Mouse (Mus musculus) liver, adult 2 months (tissue): ENCODE results near the gene Smad3. TPM values are rescaled to one million over a fixed set of nuclear protein-coding genes. Genes with fewer than 3 reads are reported as not detected.

Experiments
- DNase-seq: peaks from one replicate; pipeline ENCODE4 v3.0.0-alpha.2; 2011; ENCODE audit warnings: low read depth, low spot score; ENCODE audit errors: extremely low read depth
- H3K27ac ChIP-seq: fragments of 200-500 bp; replicated peaks from 2 replicates; pipeline ENCODE4 v1.5.1; 2012; ENCODE audit warnings: low read depth, mild to moderate bottlenecking, control low read depth, inconsistent platforms, low read length; ENCODE audit not compliant: insufficient read depth
- H3K27me3 ChIP-seq: fragments of 200-500 bp; 2 replicates; pipeline ENCODE4 v1.6.1; 2012; ENCODE audit warnings: mild to moderate bottlenecking, moderate library complexity, low read length, inconsistent platforms; ENCODE audit not compliant: control insufficient read depth, insufficient read depth
- H3K36me3 ChIP-seq: fragments of 200-500 bp; 2 replicates; pipeline ENCODE4 v1.6.1; 2012; ENCODE audit warnings: low read length, inconsistent platforms; ENCODE audit not compliant: control insufficient read depth, insufficient read depth
- H3K4me1 ChIP-seq: fragments of 200-500 bp; 2 replicates; pipeline ENCODE4 v1.6.1; 2011; ENCODE audit warnings: low read length; ENCODE audit not compliant: control insufficient read depth, insufficient read depth
- H3K4me3 ChIP-seq: fragments of 200-500 bp; 2 replicates; pipeline ENCODE4 v1.5.1; 2011; ENCODE audit warnings: low read depth, mild to moderate bottlenecking, control low read depth, low read length, moderate library complexity; ENCODE audit not compliant: insufficient read depth
- H3K79me2 ChIP-seq: fragments of 200-500 bp; 2 replicates; pipeline ENCODE4 v1.6.1; 2012; ENCODE audit warnings: inconsistent platforms, mild to moderate bottlenecking, low read length, moderate library complexity; ENCODE audit not compliant: control insufficient read depth, insufficient read depth
- H3K9ac ChIP-seq: fragments of 200-500 bp; 2 replicates; pipeline ENCODE4 v1.6.1; 2012; ENCODE audit warnings: low read depth, mild to moderate bottlenecking, control low read depth, inconsistent platforms, low read length
- CTCF ChIP-seq: fragments of 200-500 bp; IDR thresholded peaks from 2 replicates; pipeline ENCODE4 v1.5.1; 2011; ENCODE audit warnings: low read depth, low read length, control low read depth
- POLR2A ChIP-seq: fragments of 200-500 bp; IDR thresholded peaks from 2 replicates; pipeline ENCODE4 v1.6.1; 2011; ENCODE audit warnings: low read length, control low read depth; ENCODE audit not compliant: insufficient read depth; ENCODE audit errors: extremely low read depth
- WGBS: fragments of 180-500 bp; shearing (Covaris S2); methylation state at CpG from one replicate; pipeline ENCODE4 v1.1.7; 2018; 5-methylcytosine and 5-hydroxymethylcytosine counted together
- polyA plus RNA-seq: library from polyadenylated mRNA; depleted of rRNA; stranded (reverse); fragments of >200 nt; gene quantifications from 2 replicates; pipeline ENCODE4 v1.2.3, GENCODE M21; 2012
- total RNA-seq: library from RNA; depleted of rRNA; stranded (reverse); fragments of >200 nt; gene quantifications from 2 replicates; pipeline ENCODE4 v1.2.3, GENCODE M21; 2014

The Smad3 gene
- total and polyA plus RNA-seq, 2 experiments: 5.7 to 8.9 TPM

- no peak overlapping the region for H3K4me3 ChIP-seq
- H3K27ac ChIP-seq: no peak overlapping the region
- no peak for DNase-seq
- TF ChIP-seq CTCF (no peak), POLR2A (no peak)
- no peak overlapping the region for H3K9ac ChIP-seq
- peaks cover 40% of the 10 kb centered on the region for H3K79me2 ChIP-seq
- H3K36me3 ChIP-seq: no peaks in the 10 kb centered on the region
- H3K27me3 ChIP-seq: no peaks in the 10 kb centered on the region
- no peaks in the 10 kb centered on the region for H3K4me1 ChIP-seq
- 90% methylated on average over 7 of the region's 7 CpGs for WGBS
Observed at GRCm38 (mm10) chr9:63732700-63733099, 25.1 kb downstream of the Smad3 start.

- Histone ChIP-seq H3K4me1 (no peaks in the 10 kb centered on the region; the same call in 1 of the 2 replicates), H3K27ac (no peak overlapping the region), H3K36me3 (no peaks in the 10 kb centered on the region), H3K79me2 (peaks cover 35% of the 10 kb centered on the region), H3K4me3 (no peak overlapping the region), H3K27me3 (no peaks in the 10 kb centered on the region), H3K9ac (no peak overlapping the region)
- peak; percentile 26 for DNase-seq
- TF ChIP-seq POLR2A: no peak
- no peak for TF ChIP-seq CTCF
- WGBS: 92% methylated on average over 9 of the region's 9 CpGs
Observed at GRCm38 (mm10) chr9:63731114-63731828, 26.5 kb downstream of the Smad3 start.

GRCm38 (mm10) chr9:63728969-63729368, 28.8 kb downstream of the Smad3 start:
- Histone ChIP-seq H3K9ac (no peak overlapping the region), H3K36me3 (no peaks in the 10 kb centered on the region), H3K4me1 (no peaks in the 10 kb centered on the region; the same call in none of the 2 replicates), H3K79me2 (peaks cover 23% of the 10 kb centered on the region), H3K27ac (no peak overlapping the region), H3K4me3 (no peak overlapping the region), H3K27me3 (no peaks in the 10 kb centered on the region)
- TF ChIP-seq CTCF (no peak), POLR2A (no peak)
- no peak for DNase-seq
- WGBS: 91% methylated on average over 10 of the region's 10 CpGs

DNA sequence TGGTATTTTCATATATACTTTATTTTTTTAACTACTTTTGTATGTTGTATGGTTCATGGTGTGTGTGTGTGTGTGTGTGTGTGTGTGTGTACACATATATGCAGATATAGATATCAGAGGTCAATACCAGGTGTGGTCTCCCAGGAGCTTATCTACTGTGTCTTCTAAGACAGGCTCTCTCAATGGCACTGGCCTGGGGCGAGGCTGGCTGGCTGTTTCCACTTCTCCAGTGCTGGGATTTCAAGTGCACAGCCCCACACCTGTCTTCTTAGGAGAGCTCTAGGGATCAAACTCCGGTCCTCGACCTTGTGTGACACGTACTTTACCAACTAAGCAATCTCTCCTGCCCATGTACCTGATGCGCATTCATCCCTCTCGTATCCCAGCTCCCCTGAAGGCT, 30.7 kb downstream of the Smad3 start:
- Histone ChIP-seq H3K36me3 (no peaks in the 10 kb centered on the region), H3K27ac (no peak overlapping the region), H3K79me2 (peaks cover 23% of the 10 kb centered on the region; the same call in 1 of the 2 replicates), H3K27me3 (no peaks in the 10 kb centered on the region), H3K9ac (no peak overlapping the region), H3K4me1 (no peaks in the 10 kb centered on the region; the same call in none of the 2 replicates), H3K4me3 (no peak overlapping the region)
- DNase-seq: no peak
- WGBS: 91% methylated on average over 6 of the region's 6 CpGs
- TF ChIP-seq POLR2A (no peak), CTCF (no peak)

DNA sequence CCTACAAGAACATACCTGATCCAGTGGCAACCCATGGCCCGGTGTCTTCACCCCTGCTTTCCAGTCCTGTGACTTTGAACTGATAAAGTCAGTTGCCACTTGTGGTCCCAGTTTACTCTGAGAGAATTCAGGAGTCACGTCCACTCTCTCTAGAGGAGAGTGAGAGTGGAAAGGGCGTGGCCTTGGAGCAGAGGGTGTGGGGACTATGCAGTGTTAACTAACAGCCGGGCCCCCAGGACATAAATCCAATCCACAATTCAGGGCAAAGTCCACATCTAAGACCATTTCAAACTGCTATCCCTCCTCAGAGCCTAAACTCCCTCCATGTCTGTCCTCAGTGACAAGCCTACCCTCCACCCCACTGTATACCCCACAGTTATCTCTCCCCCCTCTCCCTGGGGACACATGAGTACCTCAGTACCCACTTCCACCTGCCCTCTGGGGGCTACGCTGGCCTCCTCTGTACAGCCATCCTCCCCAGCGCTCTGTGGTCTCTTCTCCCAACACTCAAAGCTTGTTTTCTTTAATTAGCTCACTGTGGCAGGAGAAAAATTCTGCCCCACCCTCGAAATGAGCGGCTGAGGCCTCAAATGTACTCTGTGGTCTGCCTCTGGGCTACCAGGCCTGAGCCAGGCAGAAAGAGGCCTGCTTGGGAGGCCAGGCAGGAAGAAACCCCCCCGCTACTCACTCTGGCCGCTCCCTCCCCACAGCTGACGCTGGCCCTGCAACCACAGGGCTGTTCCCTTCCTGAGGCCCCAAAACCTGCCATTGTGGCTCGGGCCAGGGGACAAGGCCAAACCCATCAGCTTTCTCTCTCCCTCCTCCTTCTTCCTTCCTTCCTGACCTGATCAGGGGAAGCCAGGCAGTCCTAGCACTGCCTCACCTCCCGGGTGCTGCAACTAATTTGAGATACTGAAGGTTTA, 31.4 kb downstream of the Smad3 start:
- WGBS: 80% methylated on average over 13 of the region's 13 CpGs

More for the DNA sequence above, 31.4 kb downstream of the Smad3 start:
- H3K9ac ChIP-seq: 0 out of 2 replicates have a peak overlapping the region, but pooled peaks have one; percentile 4
- 0 out of 2 replicates have a peak overlapping the region, but pooled peaks have one; percentile 4 for H3K27ac ChIP-seq
- no peaks in the 10 kb centered on the region for H3K27me3 ChIP-seq
- H3K4me1 ChIP-seq: peaks cover under 1% of the 10 kb centered on the region
- no peaks in the 10 kb centered on the region for H3K36me3 ChIP-seq
- DNase-seq: no peak
- no peak for TF ChIP-seq POLR2A
- no peak for TF ChIP-seq CTCF
- H3K4me3 ChIP-seq: no peak overlapping the region
- H3K79me2 ChIP-seq: peaks cover 21% of the 10 kb centered on the region; the same call in 1 of the 2 replicates
